Mouse (Mus musculus) cortical plate, adult 2 months (tissue): Measurements from ENCODE around the gene Cobl.

Experiments
- CTCF ChIP-seq: fragments of 200-500 bp; IDR thresholded peaks from 2 replicates; pipeline ENCODE4 v1.5.1; 2011; ENCODE audit warnings: mild to moderate bottlenecking, control low read depth, low read length; ENCODE audit not compliant: insufficient read depth; ENCODE audit errors: extremely low read depth
- POLR2A ChIP-seq: fragments of 200-500 bp; IDR thresholded peaks from 2 replicates; pipeline ENCODE4 v1.6.1; 2011; ENCODE audit warnings: mild to moderate bottlenecking, low read length, control low read depth; ENCODE audit not compliant: insufficient read depth; ENCODE audit errors: extremely low read depth

- TF ChIP-seq CTCF (no peak), POLR2A (no peak)
Observed at GRCm38 (mm10) chr11:12431911-12432310, 32.8 kb downstream of the Cobl start.
